Mouse (Mus musculus): ENCODE results near the gene Casc1.

Casc1 gene

GRCm38 (mm10) chr6:145202432-145203125, 8.2 kb downstream of the Casc1 start:
- DNase-seq, result no peak

- DNase-seq, result no peak
These were observed 12.7 kb downstream of the Casc1 start for GRCm38 (mm10) chr6:145197949-145198686.

GRCm38 (mm10) chr6:145193446-145193845, 17.4 kb downstream of the Casc1 start:
- no peak for DNase-seq

GRCm38 (mm10) chr6:145193038-145193437, 17.8 kb downstream of the Casc1 start:
- DNase-seq, result no peak

GRCm38 (mm10) chr6:145187093-145188088, 23.4 kb downstream of the Casc1 start:
- DNase-seq, result peak in 1 of 2 experiments; percentile 28

- DNase-seq, result no peak
These were observed 24.7 kb downstream of the Casc1 start for GRCm38 (mm10) chr6:145186096-145186495.

- no peak for DNase-seq
These were observed 28.8 kb downstream of the Casc1 start for GRCm38 (mm10) chr6:145182044-145182443.

- peak; percentile 36 to 71 for DNase-seq
These were observed 31.1 kb downstream of the Casc1 start for GRCm38 (mm10) chr6:145179665-145180064.

- DNase-seq, result no peak
These were observed 34.3 kb downstream of the Casc1 start for GRCm38 (mm10) chr6:145176474-145176873.

- no peak for DNase-seq
These were observed 35.2 kb downstream of the Casc1 start for GRCm38 (mm10) chr6:145175571-145175981.

- DNase-seq, result no peak
These were observed 37.0 kb downstream of the Casc1 start for GRCm38 (mm10) chr6:145173781-145174191.

- DNase-seq, result no peak
These were observed 38.8 kb downstream of the Casc1 start for GRCm38 (mm10) chr6:145171892-145172606.

- no peak for DNase-seq
These were observed 50.2 kb downstream of the Casc1 start for GRCm38 (mm10) chr6:145160581-145160980.

GRCm38 (mm10) chr6:145158619-145159018, 52.2 kb downstream of the Casc1 start:
- no peak for DNase-seq

- no peak for DNase-seq
These were observed 61.8 kb downstream of the Casc1 start for GRCm38 (mm10) chr6:145149054-145149453.

- DNase-seq, result no peak
These were observed 63.1 kb downstream of the Casc1 start for GRCm38 (mm10) chr6:145147716-145148115.

- no peak for DNase-seq
These were observed 65.6 kb downstream of the Casc1 start for GRCm38 (mm10) chr6:145145173-145145572.

- no peak for DNase-seq
These were observed 69.0 kb downstream of the Casc1 start for GRCm38 (mm10) chr6:145141827-145142226.

GRCm38 (mm10) chr6:145140706-145141105, 70.1 kb downstream of the Casc1 start:
- no peak for DNase-seq

GRCm38 (mm10) chr6:145139776-145140475, 70.9 kb downstream of the Casc1 start:
- DNase-seq, result no peak

GRCm38 (mm10) chr6:145139236-145139635, 71.6 kb downstream of the Casc1 start:
- DNase-seq, result no peak

- no peak for DNase-seq
These were observed 74.0 kb downstream of the Casc1 start for GRCm38 (mm10) chr6:145136831-145137230.
